Mouse (Mus musculus): Measurements from ENCODE around the gene Casp7.

DNA sequence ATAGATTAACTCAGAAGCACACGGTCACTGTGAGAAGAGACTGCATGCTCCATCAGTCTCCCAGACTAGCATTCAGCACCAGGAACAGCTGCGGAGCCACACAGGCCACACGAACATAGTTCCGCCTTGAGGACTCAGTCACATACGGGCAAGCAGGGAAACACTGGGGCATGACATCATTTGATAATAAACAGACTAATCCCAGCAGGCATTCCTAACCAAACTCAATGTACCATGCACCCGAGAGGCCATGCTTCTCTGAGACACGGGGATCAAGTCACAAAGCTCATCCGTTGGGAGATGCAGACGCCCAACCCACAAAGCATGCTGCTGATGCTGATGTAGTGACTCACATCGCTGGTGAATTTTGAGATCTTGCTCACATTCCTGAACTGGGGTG is 22.9 kb upstream of the Casp7 start:
- TF ChIP-seq CHD2 (IDR thresholded peaks at IDR 0.05; ENCODE audit: low read length): no peak
- no peak for TF ChIP-seq GABPA (IDR thresholded peaks at IDR 0.05; ENCODE audit: low read depth, low read length)
- no peak for TF ChIP-seq USF1 (IDR thresholded peaks at IDR 0.05; ENCODE audit: low read depth, low read length)
